Mouse (Mus musculus): ENCODE measurements around the gene Slc16a10. TPM values are rescaled to one million over a fixed set of nuclear protein-coding genes. Genes with fewer than 3 reads are reported as not detected.

Slc16a10 gene
- polyA plus RNA-seq, 1 experiment from 2014 or later: 7.3 TPM

- TF ChIP-seq EP300 (IDR thresholded peaks at IDR 0.05): no peak
- no peak for TF ChIP-seq CTCF (IDR thresholded peaks at IDR 0.05)
- H3K4me2 ChIP-seq (replicated peaks; ENCODE audit: low read depth, low read length): no peak overlapping the region
- peak; percentile 73 for DNase-seq (ENCODE audit: low spot score)
- H3K9me3 ChIP-seq (ENCODE audit: low read length): no peaks in the 10 kb centered on the region
- peak; percentile 40 for ATAC-seq
- no peaks in the 10 kb centered on the region for H3K27me3 ChIP-seq (replicated peaks; ENCODE audit: insufficient read depth, low read length)
- 50% methylated on average over 2 of the region's 2 CpGs for WGBS
- no peak overlapping the region for H3K4me3 ChIP-seq (ENCODE audit: low read depth, low read length)
- H3K27ac ChIP-seq (ENCODE audit: low read length): no peak overlapping the region
- no peaks in the 10 kb centered on the region for H3K36me3 ChIP-seq (ENCODE audit: insufficient read depth, low read length)
- H3K9ac ChIP-seq (replicated peaks; ENCODE audit: low read depth): no peak overlapping the region
- H3K4me1 ChIP-seq (ENCODE audit: insufficient read depth, low read depth, low read length): 0 out of 2 replicates have a peak, but pooled peaks cover 2% of the 10 kb centered on the region
These were observed 38.0 kb upstream of the Slc16a10 start for GRCm38 (mm10) chr10:40180011-40180410.

GRCm38 (mm10) chr10:40179142-40179541, 37.1 kb upstream of the Slc16a10 start:
- Histone ChIP-seq H3K9me3 (ENCODE audit: low read length) (no peaks in the 10 kb centered on the region), H3K27me3 (replicated peaks; ENCODE audit: insufficient read depth, low read length) (no peaks in the 10 kb centered on the region), H3K4me3 (ENCODE audit: low read depth, low read length) (no peak overlapping the region), H3K4me1 (ENCODE audit: insufficient read depth, low read depth, low read length) (0 out of 2 replicates have a peak, but pooled peaks cover 2% of the 10 kb centered on the region), H3K27ac (ENCODE audit: low read length) (no peak overlapping the region), H3K4me2 (replicated peaks; ENCODE audit: low read depth, low read length) (no peak overlapping the region), H3K9ac (replicated peaks; ENCODE audit: low read depth) (no peak overlapping the region), H3K36me3 (ENCODE audit: insufficient read depth, low read length) (no peaks in the 10 kb centered on the region)
- DNase-seq (ENCODE audit: low spot score) (peak; percentile 10), ATAC-seq (no peak)
- WGBS: 93% methylated on average over 5 of the region's 5 CpGs
- TF ChIP-seq CTCF (IDR thresholded peaks at IDR 0.05) (peak; percentile 26; the same call in 1 of the 2 replicates), EP300 (IDR thresholded peaks at IDR 0.05) (no peak)

DNA sequence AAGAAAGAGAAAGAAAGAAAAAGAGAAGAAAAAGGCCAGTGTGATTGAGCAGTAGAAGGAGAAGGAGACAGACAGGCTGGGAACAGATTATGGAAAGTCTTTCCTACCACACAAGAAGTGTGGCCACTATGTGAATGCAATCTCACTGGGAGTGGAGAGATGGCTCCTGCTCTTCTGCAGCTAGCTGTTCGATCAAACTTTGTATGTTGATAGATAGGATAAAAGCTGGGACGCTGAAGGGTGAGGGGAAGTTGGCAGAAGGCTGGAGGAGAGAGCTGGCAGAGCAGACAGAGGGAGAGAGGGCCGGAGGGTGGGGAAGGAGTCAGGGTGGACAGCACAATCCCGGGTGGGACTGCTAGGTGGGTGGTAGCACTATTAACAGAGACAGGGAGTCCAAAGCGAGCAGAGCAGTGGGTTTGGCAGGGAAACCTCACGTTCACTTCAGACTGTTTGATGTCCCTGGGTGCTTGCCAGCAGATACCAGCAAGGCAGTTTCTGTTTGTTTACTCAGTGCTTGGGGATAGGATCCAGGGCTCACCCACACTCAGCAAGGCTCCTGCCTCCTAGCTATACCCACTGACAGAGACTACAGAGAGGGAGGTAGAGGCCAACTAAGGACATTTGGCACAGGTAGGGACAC, 35.4 kb upstream of the Slc16a10 start:
- DNase-seq (ENCODE audit: low spot score) (peak; percentile 88), ATAC-seq (peak; percentile 82)
- Histone ChIP-seq H3K4me3 (ENCODE audit: low read depth, low read length) (no peak overlapping the region), H3K27ac (ENCODE audit: low read length) (no peak overlapping the region), H3K4me1 (ENCODE audit: insufficient read depth, low read depth, low read length) (0 out of 2 replicates have a peak, but pooled peaks cover 2% of the 10 kb centered on the region), H3K9me3 (ENCODE audit: low read length) (no peaks in the 10 kb centered on the region), H3K27me3 (replicated peaks; ENCODE audit: insufficient read depth, low read length) (no peaks in the 10 kb centered on the region), H3K36me3 (ENCODE audit: insufficient read depth, low read length) (no peaks in the 10 kb centered on the region), H3K4me2 (replicated peaks; ENCODE audit: low read depth, low read length) (no peak overlapping the region), H3K9ac (replicated peaks; ENCODE audit: low read depth) (no peak overlapping the region)
- 5% methylated on average over 6 of the region's 6 CpGs for WGBS
- TF ChIP-seq CTCF (IDR thresholded peaks at IDR 0.05) (no peak), EP300 (IDR thresholded peaks at IDR 0.05) (no peak)

DNA sequence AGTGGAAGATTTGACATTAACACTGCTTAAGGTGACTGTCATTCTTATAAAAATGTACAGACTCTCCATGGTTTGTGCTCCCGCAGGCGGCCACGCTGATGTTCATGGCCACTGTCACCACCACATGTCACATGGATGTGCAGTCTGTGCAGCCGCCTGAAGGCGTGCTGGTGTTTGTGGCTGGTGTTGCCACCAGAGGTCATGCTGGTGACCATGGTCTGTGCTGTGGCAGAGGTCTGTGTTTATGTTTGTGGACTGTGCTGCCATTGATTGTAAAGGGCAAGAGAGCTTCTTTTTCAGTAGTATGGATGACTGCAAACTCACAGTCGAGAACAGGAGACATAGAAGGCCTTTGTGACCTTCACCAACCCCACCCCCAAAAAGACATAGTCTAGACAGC, 30.1 kb upstream of the Slc16a10 start:
- WGBS: 80% methylated on average over 6 of the region's 6 CpGs
- DNase-seq (ENCODE audit: low spot score): no peak
- TF ChIP-seq CTCF (IDR thresholded peaks at IDR 0.05) (no peak), EP300 (IDR thresholded peaks at IDR 0.05) (no peak)
- ATAC-seq: no peak
- Histone ChIP-seq H3K4me2 (replicated peaks; ENCODE audit: low read depth, low read length) (no peak overlapping the region), H3K27me3 (replicated peaks; ENCODE audit: insufficient read depth, low read length) (no peaks in the 10 kb centered on the region), H3K4me1 (ENCODE audit: insufficient read depth, low read depth, low read length) (no peaks in the 10 kb centered on the region), H3K9me3 (ENCODE audit: low read length) (no peaks in the 10 kb centered on the region), H3K36me3 (ENCODE audit: insufficient read depth, low read length) (no peaks in the 10 kb centered on the region), H3K27ac (ENCODE audit: low read length) (no peak overlapping the region), H3K4me3 (ENCODE audit: low read depth, low read length) (no peak overlapping the region), H3K9ac (replicated peaks; ENCODE audit: low read depth) (no peak overlapping the region)

DNA sequence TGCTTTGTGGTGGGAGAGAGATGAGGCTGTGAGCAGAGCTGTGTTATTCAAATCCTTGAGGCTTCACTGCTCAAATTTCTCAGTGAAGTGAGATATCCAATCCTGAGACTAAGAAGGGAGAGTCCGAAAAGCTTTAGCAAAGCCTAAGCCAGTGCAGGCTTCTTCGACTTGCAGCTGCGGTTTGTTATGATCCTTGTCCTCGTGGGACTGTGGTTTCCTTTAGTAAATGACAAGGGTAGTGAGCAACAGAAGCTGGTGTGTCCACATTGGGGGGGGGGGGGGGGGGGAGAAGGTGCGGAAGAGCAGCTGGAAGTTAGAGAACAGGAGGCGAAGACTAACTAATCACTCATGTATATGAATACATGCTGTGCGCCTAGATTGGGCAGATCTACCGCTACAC, 29.2 kb upstream of the Slc16a10 start:
- WGBS: 66% methylated on average over 7 of the region's 8 CpGs
- Histone ChIP-seq H3K4me2 (replicated peaks; ENCODE audit: low read depth, low read length) (no peak overlapping the region), H3K36me3 (ENCODE audit: insufficient read depth, low read length) (no peaks in the 10 kb centered on the region), H3K4me3 (ENCODE audit: low read depth, low read length) (no peak overlapping the region), H3K27ac (ENCODE audit: low read length) (no peak overlapping the region), H3K9ac (replicated peaks; ENCODE audit: low read depth) (no peak overlapping the region), H3K4me1 (ENCODE audit: insufficient read depth, low read depth, low read length) (no peaks in the 10 kb centered on the region), H3K9me3 (ENCODE audit: low read length) (no peaks in the 10 kb centered on the region), H3K27me3 (replicated peaks; ENCODE audit: insufficient read depth, low read length) (no peaks in the 10 kb centered on the region)
- ATAC-seq (no peak), DNase-seq (ENCODE audit: low spot score) (no peak)
- TF ChIP-seq CTCF (IDR thresholded peaks at IDR 0.05) (no peak), EP300 (IDR thresholded peaks at IDR 0.05) (no peak)

DNA sequence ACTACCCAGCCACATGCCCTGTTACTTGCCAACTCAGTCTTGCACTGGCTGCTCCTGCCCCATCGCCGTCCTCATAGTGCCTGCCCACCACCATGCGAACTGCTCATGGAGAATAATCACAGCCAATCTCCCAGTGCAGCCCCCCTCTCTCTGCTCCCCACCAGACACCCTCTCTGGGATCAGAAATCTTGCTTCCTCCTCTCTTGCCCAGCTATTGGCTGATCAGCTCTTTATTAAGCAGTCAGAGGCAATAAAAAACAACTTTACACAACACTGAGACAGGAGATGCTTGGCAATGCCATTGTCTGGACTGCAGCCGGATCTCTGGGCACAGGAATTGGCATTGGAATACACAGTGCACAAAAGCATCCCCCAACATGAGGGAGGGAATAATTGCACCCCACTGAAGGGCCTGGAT, 28.1 kb upstream of the Slc16a10 start:
- Histone ChIP-seq H3K4me2 (replicated peaks; ENCODE audit: low read depth, low read length) (no peak overlapping the region), H3K4me3 (ENCODE audit: low read depth, low read length) (no peak overlapping the region), H3K27ac (ENCODE audit: low read length) (no peak overlapping the region), H3K4me1 (ENCODE audit: insufficient read depth, low read depth, low read length) (no peaks in the 10 kb centered on the region), H3K27me3 (replicated peaks; ENCODE audit: insufficient read depth, low read length) (no peaks in the 10 kb centered on the region), H3K9ac (replicated peaks; ENCODE audit: low read depth) (no peak overlapping the region), H3K9me3 (ENCODE audit: low read length) (no peaks in the 10 kb centered on the region), H3K36me3 (ENCODE audit: insufficient read depth, low read length) (no peaks in the 10 kb centered on the region)
- no peak for ATAC-seq
- TF ChIP-seq EP300 (IDR thresholded peaks at IDR 0.05) (no peak), CTCF (IDR thresholded peaks at IDR 0.05) (no peak)
- 89% methylated on average over 4 of the region's 4 CpGs for WGBS
- no peak for DNase-seq (ENCODE audit: low spot score)
